Mouse (Mus musculus) neural tube, embryonic 15.5 days (tissue): ENCODE measurements at regions not wholly inside any gene's neighbourhood (a gene's known extent, or its start where the extent isn't known, plus 50 kb on each side); places are given as distances from the start of the nearest gene placed in this dataset.
"Not testable (repeated sequence)": the region's sequence is repeated elsewhere in the genome, so short reads cannot be mapped to it uniquely, and the experiment has no call there.

Source experiments
- ATAC-seq: fragments of 200-750 bp; cut with Nextera tagmentation; 2 replicates; pipeline ENCODE4 v1.8.0; 2017; ENCODE audit warnings: mild to moderate bottlenecking, moderate TSS enrichment, moderate library complexity; ENCODE audit not compliant: low FRiP score
- H3K27ac ChIP-seq: fragments of 300-500 bp; sonication (generic); replicated peaks from 2 replicates; pipeline ENCODE4 v1.5.1; 2015; ENCODE audit warnings: mild to moderate bottlenecking, inconsistent platforms
- H3K27me3 ChIP-seq: fragments of 300-500 bp; sonication (generic); replicated peaks from 2 replicates; pipeline ENCODE4 v1.6.1; 2015; ENCODE audit warnings: inconsistent platforms
- H3K36me3 ChIP-seq: fragments of 300-500 bp; sonication (generic); 2 replicates; pipeline ENCODE4 v1.6.1; 2015; ENCODE audit warnings: inconsistent platforms
- H3K4me1 ChIP-seq: fragments of 300-500 bp; sonication (generic); 2 replicates; pipeline ENCODE4 v1.6.1; 2015; ENCODE audit warnings: inconsistent platforms
- H3K4me2 ChIP-seq: fragments of 300-500 bp; sonication (generic); 2 replicates; pipeline ENCODE4 v1.6.1; 2015; ENCODE audit warnings: inconsistent platforms, mild to moderate bottlenecking, moderate library complexity
- H3K4me3 ChIP-seq: fragments of 300-500 bp; sonication (generic); replicated peaks from 2 replicates; pipeline ENCODE4 v1.5.1; 2015; ENCODE audit warnings: mild to moderate bottlenecking, inconsistent platforms
- H3K9ac ChIP-seq: fragments of 300-500 bp; sonication (generic); replicated peaks from 2 replicates; pipeline ENCODE4 v1.6.1; 2015; ENCODE audit warnings: mild to moderate bottlenecking, inconsistent platforms
- H3K9me3 ChIP-seq: fragments of 300-500 bp; sonication (generic); replicated peaks from 2 replicates; pipeline ENCODE4 v1.6.1; 2016; ENCODE audit warnings: inconsistent platforms
- WGBS: fragments of 180-500 bp; shearing (Covaris S2); methylation state at CpG from one replicate; pipeline ENCODE4 v1.1.7; 2015; ENCODE audit warnings: mixed read lengths; 5-methylcytosine and 5-hydroxymethylcytosine counted together

DNA sequence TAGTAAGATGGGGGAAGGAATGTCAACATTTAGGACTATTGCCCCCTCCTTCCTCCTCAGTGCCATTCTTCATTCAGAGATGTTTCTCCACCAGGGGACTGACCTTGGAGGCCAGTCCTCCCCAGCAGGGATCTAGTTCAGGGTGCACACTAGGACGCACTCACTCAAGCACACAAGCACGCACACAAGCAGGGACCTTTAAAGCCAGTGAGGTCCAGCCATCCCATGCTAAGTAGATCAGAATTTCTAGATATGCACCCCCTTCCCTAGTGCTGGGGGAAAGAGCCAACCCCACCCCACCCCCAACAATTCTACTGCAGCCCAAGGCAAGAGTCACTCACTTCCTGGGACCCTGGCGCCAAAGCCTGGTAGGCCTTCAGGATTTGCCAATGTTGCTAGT, 100.8 kb downstream of the Gm15319 start:
- H3K27ac ChIP-seq, H3K27me3 ChIP-seq, H3K4me2 ChIP-seq, H3K4me1 ChIP-seq, H3K9me3 ChIP-seq, H3K36me3 ChIP-seq, H3K9ac ChIP-seq, H3K4me3 ChIP-seq: not testable (repeated sequence)
- ATAC-seq: peak; percentile 81; the same call in 1 of the 2 replicates
- 87% methylated on average over 2 of the region's 3 CpGs for WGBS

DNA sequence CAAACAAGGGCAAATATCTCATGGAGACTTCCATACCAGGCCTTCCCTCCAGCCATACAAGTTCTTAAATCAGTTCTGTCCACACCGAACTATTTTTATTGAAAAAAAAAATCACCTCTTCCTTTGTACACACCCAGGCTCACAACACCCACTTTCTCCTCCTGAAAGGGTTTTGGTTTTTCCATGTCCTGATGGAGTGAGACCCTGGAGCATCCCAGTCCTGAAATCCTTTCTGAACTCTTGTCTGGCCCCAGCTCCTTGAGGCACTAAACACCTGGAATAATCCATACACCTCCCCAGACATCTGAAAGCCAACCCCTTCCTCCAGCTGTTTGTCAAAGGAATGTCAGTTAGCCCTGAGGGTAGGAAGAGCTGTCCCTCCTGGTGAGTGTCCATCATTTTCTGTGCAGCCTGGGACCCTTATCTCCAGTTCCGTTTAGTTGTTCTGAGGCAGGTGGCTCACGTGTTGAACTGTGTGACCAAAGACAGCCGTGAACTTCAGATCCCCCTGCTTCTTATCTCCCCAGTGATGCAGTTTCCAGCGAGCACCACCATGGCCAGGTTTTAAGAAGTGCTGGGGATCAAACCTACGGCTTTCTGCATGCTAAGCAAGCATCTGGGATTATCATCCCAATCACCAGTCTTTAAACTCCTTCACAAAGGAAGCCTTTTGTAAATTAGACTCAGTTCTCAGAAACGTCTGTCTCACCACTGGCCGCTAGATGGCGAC, 101.4 kb downstream of the Gm15319 start:
- not testable (repeated sequence) for H3K9ac ChIP-seq, H3K27me3 ChIP-seq, H3K9me3 ChIP-seq, H3K4me3 ChIP-seq, H3K36me3 ChIP-seq, H3K4me2 ChIP-seq, H3K27ac ChIP-seq, H3K4me1 ChIP-seq
- peak; percentile 70 for ATAC-seq
- WGBS: 61% methylated on average over 6 of the region's 9 CpGs

DNA sequence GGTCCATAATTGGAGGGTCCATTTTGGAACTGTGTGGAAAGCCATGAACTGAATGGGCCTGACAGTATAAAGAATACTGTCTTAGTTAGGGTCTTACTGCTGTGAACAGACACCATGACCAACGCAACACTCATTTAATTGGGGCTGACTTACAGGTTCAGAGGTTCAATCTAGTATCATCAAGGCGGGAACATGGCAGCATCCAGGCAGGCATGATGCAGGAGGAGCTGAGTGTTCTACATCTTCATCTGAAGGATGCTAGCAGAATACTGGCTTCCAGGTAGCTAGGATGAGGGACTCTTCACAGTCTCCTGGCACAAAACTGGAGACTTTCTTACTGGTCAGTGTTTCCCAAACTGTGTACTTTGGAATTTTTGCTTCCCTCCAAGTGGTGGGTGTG, 102.0 kb downstream of the Gm15319 start:
- WGBS: 95% methylated on average over 2 of the region's 2 CpGs
- not testable (repeated sequence) for H3K9ac ChIP-seq, H3K36me3 ChIP-seq, H3K4me1 ChIP-seq, H3K4me3 ChIP-seq, H3K27me3 ChIP-seq, H3K27ac ChIP-seq, H3K4me2 ChIP-seq, ATAC-seq, H3K9me3 ChIP-seq

DNA sequence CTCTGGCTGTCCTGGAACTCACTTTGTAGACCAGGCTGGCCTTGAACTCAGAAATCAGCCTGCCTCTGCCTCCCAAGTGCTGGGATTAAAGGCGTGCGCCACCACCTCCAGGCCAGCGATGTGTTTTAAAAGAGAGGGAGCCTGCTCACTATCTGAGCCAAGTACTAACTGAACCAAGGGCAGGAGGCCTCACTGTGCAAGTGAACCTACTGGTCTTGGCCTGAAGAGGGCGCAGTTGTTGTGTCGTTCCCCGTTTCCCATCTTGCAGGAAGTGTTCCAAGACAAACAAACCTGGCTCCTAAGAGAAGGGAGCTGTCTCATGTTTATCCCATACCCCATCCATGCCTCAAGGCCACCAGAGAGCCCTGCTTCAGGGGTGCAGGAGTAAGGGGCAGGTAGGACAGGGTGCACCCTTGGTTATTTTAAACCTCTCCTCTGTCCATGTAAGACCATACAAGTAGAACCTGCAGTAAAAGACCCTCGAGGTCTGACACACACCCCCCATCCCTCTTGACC, 102.8 kb downstream of the Gm15319 start:
- not testable (repeated sequence) for H3K4me1 ChIP-seq, H3K4me2 ChIP-seq, H3K9ac ChIP-seq, H3K9me3 ChIP-seq, H3K36me3 ChIP-seq, H3K27ac ChIP-seq, H3K27me3 ChIP-seq, H3K4me3 ChIP-seq, ATAC-seq
- whole genome bisulfite sequencing: 85% methylated on average over 5 of the region's 7 CpGs

GRCm38 (mm10) chr8:20259662-20260061, 103.3 kb downstream of the Gm15319 start:
- H3K9me3 ChIP-seq, H3K4me3 ChIP-seq, H3K4me1 ChIP-seq, H3K9ac ChIP-seq, H3K27me3 ChIP-seq, ATAC-seq, H3K36me3 ChIP-seq, H3K27ac ChIP-seq, H3K4me2 ChIP-seq: not testable (repeated sequence)
- WGBS: 92% methylated on average over 8 of the region's 8 CpGs
